Mouse (Mus musculus) forebrain, embryonic 10.5 days (tissue): Measurements from ENCODE around the gene Cdh13. TPM values are rescaled to one million over a fixed set of nuclear protein-coding genes. Genes with fewer than 3 reads are reported as not detected.

Source experiments
- DNase-seq: peaks from one replicate; pipeline ENCODE4 v3.0.0-alpha.2; 2017; ENCODE audit warnings: low spot score; ENCODE audit errors: extremely low spot score
- H3K27ac ChIP-seq: fragments of 300-500 bp; sonication (generic); 2 replicates; pipeline ENCODE4 v1.5.1; 2016; ENCODE audit warnings: mild to moderate bottlenecking
- H3K27me3 ChIP-seq: fragments of 300-500 bp; sonication (generic); 2 replicates; pipeline ENCODE4 v1.6.1; 2016; ENCODE audit warnings: mild to moderate bottlenecking; ENCODE audit not compliant: poor library complexity, severe bottlenecking
- H3K36me3 ChIP-seq: fragments of 300-500 bp; sonication (generic); replicated peaks from 2 replicates; pipeline ENCODE4 v1.6.1; 2016; ENCODE audit warnings: mild to moderate bottlenecking, moderate library complexity
- H3K4me1 ChIP-seq: fragments of 300-500 bp; sonication (generic); 2 replicates; pipeline ENCODE4 v1.6.1; 2016
- H3K4me3 ChIP-seq: fragments of 300-500 bp; sonication (generic); 2 replicates; pipeline ENCODE4 v1.5.1; 2016; ENCODE audit warnings: mild to moderate bottlenecking, moderate library complexity
- H3K9me3 ChIP-seq: fragments of 300-500 bp; sonication (generic); 2 replicates; pipeline ENCODE4 v1.6.1; 2016; ENCODE audit warnings: mild to moderate bottlenecking, moderate library complexity
- WGBS: fragments of 180-500 bp; shearing (Covaris S2); methylation state at CpG from one replicate; pipeline ENCODE4 v1.1.7; 2016; 5-methylcytosine and 5-hydroxymethylcytosine counted together
- polyA plus RNA-seq: library from polyadenylated mRNA; unstranded; fragments of >200 nt; fragmentation: Nextera tagmentation; extraction: Ambion mirVana; gene quantifications from 2 replicates; pipeline ENCODE4 v1.2.1, GENCODE M21; 2016

Cdh13 gene
- polyA plus RNA-seq, 1 experiment from 2014 or later, result 3.3 TPM

DNA sequence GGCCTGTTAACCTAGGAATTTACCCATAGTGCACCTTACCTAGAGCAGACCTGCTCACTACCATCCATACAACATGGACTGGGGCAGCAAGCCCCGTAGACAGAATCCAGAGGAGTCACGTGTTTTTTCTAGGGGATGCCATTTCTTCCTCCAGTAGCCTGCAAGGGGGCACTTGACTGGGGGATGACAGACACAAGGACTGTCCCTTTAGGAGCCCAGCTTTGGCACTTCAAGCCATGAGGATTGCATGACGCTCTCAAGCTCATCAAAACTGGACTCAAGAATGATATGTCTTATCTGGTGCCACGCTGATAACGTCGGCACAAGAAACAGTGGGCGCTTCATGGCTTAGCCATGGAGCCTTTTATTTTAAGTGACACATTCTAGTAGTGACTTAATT is 31.4 kb downstream of the Cdh13 start:
- no peak for DNase-seq
- H3K36me3 ChIP-seq, result no peaks in the 10 kb centered on the region
- H3K27me3 ChIP-seq, result no peaks in the 10 kb centered on the region
- H3K27ac ChIP-seq, result no peak overlapping the region
- WGBS, result 92% methylated on average over 7 of the region's 7 CpGs
- no peaks in the 10 kb centered on the region for H3K9me3 ChIP-seq
- H3K4me1 ChIP-seq, result peaks cover 16% of the 10 kb centered on the region
- no peak overlapping the region for H3K4me3 ChIP-seq

DNA sequence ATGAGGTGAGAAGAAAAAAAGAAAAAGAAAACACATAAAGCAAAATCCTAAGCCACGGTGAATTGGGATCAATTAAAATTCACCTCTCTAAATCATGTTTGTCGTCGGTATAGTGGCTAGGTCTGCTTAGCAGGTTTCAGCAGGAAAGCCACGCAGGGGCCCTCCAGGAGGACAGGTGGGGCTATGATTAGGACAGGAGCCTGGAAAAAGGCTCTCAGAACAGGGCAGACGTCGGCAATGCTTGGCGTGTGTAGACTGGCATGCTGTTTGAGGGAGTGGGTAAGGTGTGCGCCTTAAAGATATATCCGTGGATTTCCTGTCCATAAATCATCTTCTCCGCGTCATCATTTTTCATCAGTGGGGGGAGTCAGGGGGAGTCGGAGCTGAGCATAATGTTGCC is 32.9 kb downstream of the Cdh13 start:
- WGBS, result 91% methylated on average over 12 of the region's 12 CpGs
- DNase-seq, result no peak
- H3K4me3 ChIP-seq, result no peak overlapping the region
- H3K27me3 ChIP-seq, result no peaks in the 10 kb centered on the region
- H3K9me3 ChIP-seq, result no peaks in the 10 kb centered on the region
- H3K27ac ChIP-seq, result no peak overlapping the region
- H3K4me1 ChIP-seq, result peaks cover 10% of the 10 kb centered on the region
- H3K36me3 ChIP-seq, result no peaks in the 10 kb centered on the region

DNA sequence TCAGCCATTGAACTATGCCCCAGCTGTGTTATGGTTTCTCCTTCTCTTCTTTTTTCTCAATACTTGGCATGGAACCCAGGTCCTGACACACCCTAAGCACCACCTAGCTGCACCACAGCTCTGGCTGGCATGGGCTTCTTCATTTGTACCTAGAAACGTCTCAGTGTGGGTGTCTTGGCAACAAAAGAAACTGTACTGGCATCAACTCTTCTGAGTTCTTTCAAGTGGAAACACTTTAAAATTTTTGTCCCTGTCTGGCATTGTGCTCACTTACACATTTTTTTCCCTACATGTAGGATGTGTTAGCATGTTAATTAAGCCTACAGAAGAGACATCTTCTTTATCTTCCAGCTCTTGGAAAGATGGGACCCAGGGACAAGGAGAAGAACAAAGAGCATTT is 37.0 kb downstream of the Cdh13 start:
- Histone ChIP-seq H3K27me3 (no peaks in the 10 kb centered on the region), H3K4me3 (no peak overlapping the region), H3K4me1 (peaks cover 4% of the 10 kb centered on the region), H3K27ac (no peak overlapping the region), H3K36me3 (no peaks in the 10 kb centered on the region), H3K9me3 (no peaks in the 10 kb centered on the region)
- DNase-seq, result no peak
- 86% methylated on average over 1 of the region's 1 CpGs for WGBS

DNA sequence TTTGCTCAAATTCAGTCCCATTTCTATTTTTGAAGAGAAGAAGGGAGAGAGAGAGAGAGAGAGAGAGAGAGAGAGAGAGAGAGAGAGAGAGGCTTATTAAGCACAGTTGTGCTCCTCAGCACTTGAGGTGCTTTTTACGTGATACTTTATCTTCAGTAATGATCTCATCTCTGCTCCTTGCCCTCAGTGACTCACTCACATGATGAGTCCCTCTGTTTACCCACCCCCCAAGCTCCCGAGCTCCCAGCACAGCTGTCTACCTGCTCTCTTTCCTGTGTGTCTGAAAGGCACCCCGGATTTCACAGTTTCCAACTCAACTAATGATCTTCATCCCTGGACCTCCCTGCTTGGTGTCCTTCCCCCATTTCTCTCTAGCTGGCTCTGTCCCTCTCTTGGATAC is 39.9 kb downstream of the Cdh13 start:
- WGBS, result 77% methylated on average over 3 of the region's 3 CpGs
- DNase-seq, result no peak
- H3K27me3 ChIP-seq, result no peaks in the 10 kb centered on the region
- H3K9me3 ChIP-seq, result no peaks in the 10 kb centered on the region
- H3K36me3 ChIP-seq, result no peaks in the 10 kb centered on the region
- no peaks in the 10 kb centered on the region for H3K4me1 ChIP-seq
- no peak overlapping the region for H3K27ac ChIP-seq
- no peak overlapping the region for H3K4me3 ChIP-seq

DNA sequence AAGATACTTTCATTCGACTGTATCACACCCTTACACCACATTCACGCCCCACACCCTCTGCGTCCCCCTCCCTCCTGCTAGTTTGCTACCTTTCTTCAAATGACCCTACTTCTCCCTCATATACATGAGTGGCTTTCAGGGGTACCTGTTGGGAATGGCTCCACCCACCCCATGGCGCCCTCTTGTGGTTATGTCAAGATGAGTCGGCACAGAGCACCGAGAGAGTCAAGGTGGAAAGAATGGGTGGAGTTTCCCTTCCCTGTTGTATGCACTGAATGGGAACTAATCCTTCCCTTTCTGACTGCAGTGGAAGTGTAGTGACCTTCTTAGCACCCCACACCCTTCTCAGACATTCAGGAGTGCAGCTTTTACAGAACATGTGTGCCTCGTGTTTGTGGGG is 51.4 kb downstream of the Cdh13 start:
- H3K36me3 ChIP-seq, result no peaks in the 10 kb centered on the region
- 83% methylated on average over 7 of the region's 7 CpGs for WGBS
- no peaks in the 10 kb centered on the region for H3K27me3 ChIP-seq
- DNase-seq, result no peak
- peaks cover 5% of the 10 kb centered on the region; the same call in 1 of the 2 replicates for H3K4me1 ChIP-seq
- no peak overlapping the region for H3K4me3 ChIP-seq
- H3K27ac ChIP-seq, result no peak overlapping the region
- H3K9me3 ChIP-seq, result no peaks in the 10 kb centered on the region

DNA sequence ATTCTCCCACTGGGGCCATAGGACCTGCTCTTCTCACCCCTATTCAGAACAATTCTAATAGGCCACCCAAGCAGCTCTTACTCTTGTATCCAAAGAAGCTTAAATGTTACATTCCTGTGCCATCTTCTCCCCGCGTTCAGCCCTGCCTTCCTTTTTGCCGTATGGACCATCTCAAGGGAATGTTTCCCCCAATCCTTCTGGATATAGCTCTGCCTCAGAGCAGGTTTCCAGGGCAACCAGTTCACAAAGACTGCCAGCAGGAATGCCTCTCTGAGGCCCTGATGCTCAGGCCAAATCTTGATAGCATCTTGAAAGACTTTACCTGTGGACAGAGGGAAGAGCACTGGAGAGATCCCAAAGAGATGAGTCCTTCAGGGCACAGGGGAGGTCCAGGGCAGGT is 56.2 kb downstream of the Cdh13 start:
- Histone ChIP-seq H3K9me3 (no peaks in the 10 kb centered on the region), H3K36me3 (no peaks in the 10 kb centered on the region), H3K27ac (no peak overlapping the region), H3K27me3 (no peaks in the 10 kb centered on the region), H3K4me3 (no peak overlapping the region), H3K4me1 (peaks cover 5% of the 10 kb centered on the region; the same call in 1 of the 2 replicates)
- no peak for DNase-seq
- 87% methylated on average over 3 of the region's 3 CpGs for WGBS

DNA sequence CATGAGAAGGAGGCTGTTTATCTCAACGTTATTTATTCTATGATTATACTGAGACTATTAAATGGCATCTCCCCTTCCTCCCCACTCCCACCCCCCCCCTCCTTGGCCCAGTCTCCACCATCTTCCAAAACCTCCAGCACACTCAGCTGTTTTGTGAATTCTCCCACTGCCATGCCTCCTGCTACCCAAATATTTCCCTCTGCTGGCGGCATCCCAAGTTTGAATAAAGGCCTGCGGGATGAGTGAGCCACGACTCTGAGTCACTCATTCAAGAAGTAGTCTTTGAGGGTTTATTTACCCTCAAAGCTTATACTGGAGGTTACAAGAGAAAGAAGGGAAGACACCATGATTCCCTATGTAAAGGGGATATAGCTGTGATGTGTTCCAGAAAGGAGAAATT is 59.7 kb downstream of the Cdh13 start:
- Histone ChIP-seq H3K36me3 (no peaks in the 10 kb centered on the region), H3K4me3 (no peak overlapping the region), H3K4me1 (peaks cover 5% of the 10 kb centered on the region; the same call in 1 of the 2 replicates), H3K27me3 (no peaks in the 10 kb centered on the region), H3K27ac (no peak overlapping the region), H3K9me3 (no peaks in the 10 kb centered on the region)
- no peak for DNase-seq
- 88% methylated on average over 4 of the region's 4 CpGs for WGBS

DNA sequence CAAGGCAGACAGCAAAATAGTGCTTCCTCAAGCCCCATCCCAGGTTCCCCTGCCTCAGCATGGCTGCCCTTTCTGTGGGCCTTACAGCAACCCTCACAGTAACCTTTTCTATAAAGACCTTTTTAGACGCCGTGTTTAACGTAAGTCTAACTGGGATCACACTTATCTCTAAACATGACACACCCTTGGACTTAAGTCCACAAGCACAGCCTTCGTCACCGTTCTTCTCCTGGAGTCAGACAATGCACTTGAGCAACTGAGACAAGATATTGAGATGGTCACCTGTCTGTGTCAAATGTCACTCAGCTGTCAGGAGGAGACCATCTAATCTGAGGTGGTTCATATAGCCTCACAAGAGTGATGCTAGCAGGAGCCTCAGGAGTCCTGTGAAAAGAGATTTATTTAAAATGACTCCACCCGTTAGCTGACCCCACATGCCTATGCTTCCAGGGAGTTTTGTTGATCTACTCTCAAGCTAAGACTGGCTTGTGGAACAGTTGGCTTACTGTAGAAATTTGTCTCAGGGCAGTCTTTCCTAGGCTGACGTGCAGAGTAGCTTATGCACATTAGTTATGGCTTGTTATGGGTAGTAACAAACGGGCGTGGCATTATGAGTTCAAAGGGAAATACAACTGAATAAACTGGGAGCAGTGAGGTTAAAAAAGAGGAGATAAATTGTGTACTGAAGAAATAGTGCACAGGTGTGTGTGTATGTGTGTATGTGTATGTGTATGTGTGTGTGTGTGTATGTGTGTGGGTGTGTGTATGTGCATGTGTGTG is 65.4 kb downstream of the Cdh13 start:
- Histone ChIP-seq H3K27me3 (no peaks in the 10 kb centered on the region), H3K27ac (no peak overlapping the region), H3K9me3 (no peaks in the 10 kb centered on the region), H3K4me3 (no peak overlapping the region), H3K36me3 (no peaks in the 10 kb centered on the region), H3K4me1 (no peaks in the 10 kb centered on the region)
- no peak for DNase-seq
- WGBS, result 89% methylated on average over 9 of the region's 9 CpGs

DNA sequence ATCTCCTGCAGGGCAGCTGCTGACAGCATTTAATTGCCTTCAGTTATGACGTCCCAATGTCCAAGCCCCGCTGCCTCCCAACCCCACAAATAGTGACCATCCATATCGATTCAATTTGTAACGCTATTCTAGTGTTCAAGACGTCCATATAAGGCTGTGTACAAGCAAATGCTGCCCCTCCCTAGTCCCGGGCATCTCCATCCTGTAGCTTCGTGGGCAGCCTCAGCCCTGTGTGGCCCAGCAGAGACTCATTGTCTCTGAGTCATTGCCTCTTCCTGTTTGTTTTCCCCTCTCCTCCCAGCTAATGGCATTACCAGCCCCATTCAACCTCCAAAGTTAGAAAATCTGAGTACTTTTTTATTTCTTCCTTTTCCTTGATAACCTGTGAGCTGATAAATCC is 66.6 kb downstream of the Cdh13 start:
- WGBS, result 49% methylated on average over 7 of the region's 7 CpGs
- H3K27me3 ChIP-seq, result no peaks in the 10 kb centered on the region
- no peak overlapping the region for H3K27ac ChIP-seq
- no peaks in the 10 kb centered on the region for H3K9me3 ChIP-seq
- H3K4me1 ChIP-seq, result no peaks in the 10 kb centered on the region
- no peak overlapping the region for H3K4me3 ChIP-seq
- no peaks in the 10 kb centered on the region for H3K36me3 ChIP-seq
- no peak for DNase-seq

DNA sequence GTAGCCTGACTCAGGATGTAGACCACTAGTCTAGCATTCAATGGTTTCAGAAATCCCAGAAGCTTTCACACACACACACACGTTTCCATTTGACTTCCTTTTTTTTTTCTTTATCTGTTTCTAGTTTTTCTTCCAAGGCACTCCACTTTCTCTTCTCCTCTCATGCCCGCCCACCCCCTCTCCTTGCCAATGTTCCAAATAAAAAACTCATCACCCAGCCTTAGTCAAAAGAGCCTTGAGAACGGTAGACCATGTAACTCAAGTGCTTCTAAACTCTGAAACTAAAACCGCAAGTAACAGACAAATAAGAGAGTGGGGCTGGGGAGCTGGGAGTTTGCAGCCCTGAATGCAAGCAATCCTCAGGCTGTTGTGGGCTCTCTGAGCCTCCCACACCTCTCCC is 69.5 kb downstream of the Cdh13 start:
- H3K27ac ChIP-seq, result no peak overlapping the region
- no peaks in the 10 kb centered on the region for H3K4me1 ChIP-seq
- no peaks in the 10 kb centered on the region for H3K27me3 ChIP-seq
- no peak for DNase-seq
- no peak overlapping the region for H3K4me3 ChIP-seq
- H3K9me3 ChIP-seq, result no peaks in the 10 kb centered on the region
- no peaks in the 10 kb centered on the region for H3K36me3 ChIP-seq
- WGBS, result 89% methylated on average over 4 of the region's 4 CpGs

DNA sequence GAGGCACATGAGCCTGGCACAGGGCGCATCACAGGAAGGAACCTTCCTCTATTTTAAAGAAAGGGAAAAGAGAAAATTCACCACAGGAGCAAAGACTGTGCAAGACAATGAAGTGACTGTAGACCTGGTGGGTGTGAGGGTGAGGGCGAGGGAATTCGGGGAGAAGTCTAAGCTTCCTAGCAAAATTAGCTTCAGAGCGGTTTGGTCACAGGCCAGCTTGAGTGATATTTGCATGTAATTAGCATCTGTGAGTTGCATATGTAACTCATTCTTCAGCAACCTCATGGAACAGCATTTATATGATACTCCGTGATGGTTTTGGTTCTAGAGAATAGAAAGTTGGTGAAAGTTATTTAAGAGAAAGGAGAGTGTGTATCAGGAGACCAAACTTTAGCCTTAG is 73.5 kb downstream of the Cdh13 start:
- no peak overlapping the region for H3K27ac ChIP-seq
- no peaks in the 10 kb centered on the region for H3K9me3 ChIP-seq
- no peaks in the 10 kb centered on the region for H3K27me3 ChIP-seq
- H3K36me3 ChIP-seq, result no peaks in the 10 kb centered on the region
- H3K4me1 ChIP-seq, result no peaks in the 10 kb centered on the region
- no peak overlapping the region for H3K4me3 ChIP-seq
- whole genome bisulfite sequencing, result 92% methylated on average over 5 of the region's 5 CpGs
- no peak for DNase-seq

DNA sequence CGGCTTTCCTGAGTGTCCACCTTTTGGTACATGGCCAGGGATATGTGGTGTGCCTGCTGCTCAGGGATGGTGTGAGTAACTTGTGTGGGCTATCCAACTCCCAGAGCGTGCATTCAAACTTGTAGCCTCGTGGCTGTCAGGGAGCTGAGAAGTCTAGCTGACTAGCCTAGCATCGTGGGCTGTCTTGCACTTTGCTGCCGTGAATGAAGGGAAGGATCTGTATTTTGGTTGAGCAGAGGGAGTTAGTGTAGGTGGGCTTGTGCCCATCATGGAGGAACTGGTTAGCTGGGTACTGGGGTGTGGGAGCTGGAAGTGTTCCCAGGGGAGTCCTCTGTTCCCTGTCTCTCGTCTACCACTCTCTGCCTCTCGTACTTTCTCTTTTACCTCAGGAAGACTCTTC is 74.1 kb downstream of the Cdh13 start:
- Histone ChIP-seq H3K4me3 (no peak overlapping the region), H3K9me3 (no peaks in the 10 kb centered on the region), H3K36me3 (no peaks in the 10 kb centered on the region), H3K4me1 (no peaks in the 10 kb centered on the region), H3K27ac (no peak overlapping the region), H3K27me3 (no peaks in the 10 kb centered on the region)
- no peak for DNase-seq
- 94% methylated on average over 7 of the region's 7 CpGs for WGBS

DNA sequence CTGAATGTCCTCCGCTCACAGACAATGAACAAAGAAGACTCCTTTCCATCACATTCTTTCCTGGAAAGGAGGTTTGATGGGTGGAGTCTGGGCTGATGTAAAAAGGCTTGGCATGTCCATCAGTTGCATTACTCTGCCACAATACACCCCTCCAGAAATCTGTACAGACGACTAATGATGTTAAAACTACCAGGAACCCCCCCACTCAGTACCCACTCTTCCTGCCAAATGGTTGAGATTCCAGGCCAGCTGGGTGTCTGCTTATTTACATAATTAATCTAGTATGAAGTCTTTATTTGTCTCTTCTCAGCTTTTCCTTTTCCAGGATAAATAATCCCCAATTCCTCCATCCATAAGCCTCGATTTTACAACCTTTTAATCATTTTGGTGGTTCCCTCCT is 80.2 kb downstream of the Cdh13 start:
- Histone ChIP-seq H3K4me1 (peaks cover 9% of the 10 kb centered on the region; the same call in 1 of the 2 replicates), H3K4me3 (no peak overlapping the region), H3K36me3 (no peaks in the 10 kb centered on the region), H3K27ac (no peak overlapping the region), H3K9me3 (no peaks in the 10 kb centered on the region), H3K27me3 (no peaks in the 10 kb centered on the region)
- 84% methylated on average over 3 of the region's 3 CpGs for WGBS
- DNase-seq, result no peak

DNA sequence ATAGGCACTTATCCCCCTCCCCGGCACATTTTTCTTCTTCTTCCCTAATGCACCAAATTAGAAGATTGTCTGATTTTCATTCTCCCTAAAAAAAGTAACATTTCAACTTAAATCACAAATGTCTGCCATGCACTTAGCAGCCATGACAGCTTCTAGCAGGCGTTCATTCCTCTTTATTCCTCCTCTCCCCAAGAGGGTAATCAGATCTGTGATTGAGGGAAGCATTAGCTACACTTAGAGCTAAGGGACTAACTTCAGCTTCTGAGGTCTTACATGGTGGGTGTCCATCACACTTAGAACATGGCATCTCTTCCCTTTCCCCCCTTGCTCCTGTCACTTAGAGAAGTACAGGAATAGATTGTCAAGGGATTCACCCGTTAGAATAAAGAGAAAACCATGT is 89.6 kb downstream of the Cdh13 start:
- DNase-seq, result no peak
- Histone ChIP-seq H3K4me1 (peaks cover 6% of the 10 kb centered on the region), H3K27me3 (no peaks in the 10 kb centered on the region), H3K4me3 (no peak overlapping the region), H3K27ac (no peak overlapping the region), H3K36me3 (no peaks in the 10 kb centered on the region), H3K9me3 (no peaks in the 10 kb centered on the region)
- 92% methylated on average over 3 of the region's 3 CpGs for WGBS
